Mouse (Mus musculus) embryonic fibroblast, embryonic 13.5 days (primary cell): ENCODE measurements around the gene Lipa. TPM values are rescaled to one million over a fixed set of nuclear protein-coding genes. Genes with fewer than 3 reads are reported as not detected.

ENCODE experiments used
- H3K27ac ChIP-seq: 2 replicates; pipeline ENCODE4 v1.5.1; 2012; ENCODE audit warnings: low read length, control low read depth, inconsistent platforms; ENCODE audit not compliant: insufficient read depth
- H3K4me1 ChIP-seq: 2 replicates; pipeline ENCODE4 v1.6.1; 2011; ENCODE audit warnings: low read length; ENCODE audit not compliant: control insufficient read depth, insufficient read depth
- H3K4me3 ChIP-seq: 2 replicates; pipeline ENCODE4 v1.5.1; 2011; ENCODE audit warnings: mild to moderate bottlenecking, control low read depth, low read length; ENCODE audit not compliant: insufficient read depth
- CTCF ChIP-seq: IDR thresholded peaks from 2 replicates; pipeline ENCODE4 v1.5.1; 2011; ENCODE audit warnings: mild to moderate bottlenecking, control low read depth, low read length, moderate library complexity, borderline replicate concordance; ENCODE audit not compliant: insufficient read depth
- POLR2A ChIP-seq: IDR thresholded peaks from 2 replicates; pipeline ENCODE4 v1.6.1; 2011; ENCODE audit warnings: low read depth, mild to moderate bottlenecking, control low read depth, low read length, moderate library complexity
- polyA plus RNA-seq: library from polyadenylated mRNA; stranded (reverse); fragments of >200 nt; gene quantifications from 2 replicates; pipeline ENCODE4 v1.2.4, GENCODE M21; 2011; ENCODE audit warnings: low read depth; ENCODE audit not compliant: missing spikeins, insufficient read length

Gene Lipa
- polyA plus RNA-seq, 1 experiment, result 68.3 TPM

DNA sequence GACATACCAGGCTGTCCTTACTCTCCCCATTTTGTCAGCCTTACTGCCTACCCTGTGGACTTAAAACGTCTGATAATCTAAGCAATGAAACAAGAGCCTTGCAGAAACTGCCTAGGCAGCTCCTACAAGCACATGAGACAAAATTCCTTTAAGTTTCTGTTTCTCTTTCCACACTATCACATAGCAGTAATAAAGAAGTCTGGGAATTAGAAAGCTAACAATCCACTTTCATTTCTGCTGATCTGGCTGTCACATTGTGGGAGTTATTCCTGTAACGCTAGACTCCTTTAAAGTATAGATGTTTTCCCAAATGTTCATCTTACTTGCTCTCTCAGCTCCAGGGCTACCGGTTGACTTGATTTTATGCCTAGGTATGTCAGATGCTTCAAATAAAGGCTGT is 26.2 kb upstream of the Lipa start:
- Histone ChIP-seq H3K4me3 (no peak overlapping the region), H3K27ac (peak overlapping the region; percentile 91), H3K4me1 (peaks cover 9% of the 10 kb centered on the region)
- TF ChIP-seq CTCF (no peak), POLR2A (no peak)

DNA sequence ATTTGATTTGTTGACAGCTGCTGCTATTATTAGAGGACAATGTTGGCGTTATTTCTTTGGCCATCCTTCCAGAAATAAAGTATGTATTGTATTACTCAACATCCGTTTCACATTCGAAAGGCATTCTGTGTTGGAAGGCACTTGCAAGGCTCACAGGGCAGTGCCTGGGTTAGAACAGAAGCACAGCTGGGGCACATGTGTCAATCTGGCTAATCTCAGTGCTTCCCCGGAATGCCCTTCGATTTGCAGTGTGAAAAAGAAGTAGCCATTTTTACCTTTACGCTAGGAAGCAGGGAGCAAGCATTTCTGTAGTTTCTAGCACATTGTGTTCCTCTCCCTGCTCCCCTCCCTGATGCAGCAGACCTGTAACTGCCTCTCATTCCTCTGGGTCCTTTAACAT is 25.7 kb upstream of the Lipa start:
- peak overlapping the region; percentile 95 for H3K27ac ChIP-seq
- H3K4me1 ChIP-seq, result peaks cover 9% of the 10 kb centered on the region
- no peak for TF ChIP-seq CTCF
- TF ChIP-seq POLR2A, result peak; percentile 30; the same call in 1 of the 2 replicates
- H3K4me3 ChIP-seq, result no peak overlapping the region

DNA sequence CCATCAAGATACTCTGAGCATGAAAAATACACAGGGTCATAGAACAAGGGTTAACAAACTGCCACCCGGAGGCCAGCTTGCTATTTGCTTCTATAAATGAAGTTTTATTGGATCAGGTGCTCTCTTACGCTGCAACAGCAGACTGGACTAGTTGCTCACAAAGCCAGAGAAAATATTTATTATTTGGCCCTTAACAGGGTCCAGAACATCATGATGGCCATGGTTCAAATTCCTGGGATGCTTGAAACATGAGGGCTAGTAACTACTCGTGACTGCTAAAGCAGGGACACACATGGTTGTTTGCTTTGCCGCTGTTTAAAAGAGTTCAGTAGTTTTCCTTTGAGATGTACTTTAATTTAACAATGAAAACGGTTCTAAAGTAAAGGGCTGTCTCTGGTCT is 24.7 kb upstream of the Lipa start:
- Histone ChIP-seq H3K4me3 (peak overlapping the region; percentile 44), H3K4me1 (peaks cover 9% of the 10 kb centered on the region), H3K27ac (peak overlapping the region; percentile 95)
- no peak for TF ChIP-seq CTCF
- TF ChIP-seq POLR2A, result no peak

DNA sequence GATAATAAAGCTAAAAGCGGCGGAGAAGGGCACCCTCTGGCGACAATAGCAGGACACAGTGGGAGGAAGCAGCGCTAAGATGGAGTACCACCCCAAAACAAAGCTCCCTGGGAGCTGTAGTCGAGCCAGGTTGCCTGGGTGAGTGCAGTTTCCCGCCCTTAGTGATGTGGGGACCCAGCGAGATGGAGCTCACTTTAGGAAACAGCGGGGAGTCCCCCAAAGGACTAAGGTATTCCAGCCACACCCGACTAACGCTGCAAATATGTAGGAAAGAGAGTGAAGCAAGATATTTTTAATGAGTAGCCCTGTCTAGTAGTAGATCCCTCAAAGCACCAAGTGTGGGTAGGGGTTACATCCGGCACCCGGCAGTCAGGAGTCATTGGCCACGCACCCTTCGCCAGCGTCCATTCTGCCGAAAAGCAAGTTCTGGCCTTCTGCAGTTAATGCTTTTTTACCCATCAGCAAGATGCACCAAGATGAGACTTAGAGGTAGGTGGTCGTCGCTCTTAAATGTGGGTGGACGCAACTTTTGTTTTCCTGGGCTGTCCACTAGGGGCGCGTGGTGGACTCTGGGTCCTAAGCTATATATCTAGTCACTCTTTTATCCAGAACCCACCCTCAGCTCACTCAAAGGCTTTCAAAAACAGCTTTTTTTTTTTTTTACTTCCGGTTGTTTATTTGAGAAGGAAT is 23.4 kb upstream of the Lipa start, which contains the start of gene Ifit2:
Gene Ifit2 (plus strand): TSS at position 161 of the 690 bp plus-strand sequence.
- TF ChIP-seq POLR2A (peak; percentile 40), CTCF (peak; percentile 54; the same call in 1 of the 2 replicates)
- Histone ChIP-seq H3K27ac (peak within 1 kb of the TSS; percentile 95), H3K4me3 (peak within 1 kb of the TSS; percentile 54), H3K4me1 (peaks cover 9% of the 10 kb centered on the region)

DNA sequence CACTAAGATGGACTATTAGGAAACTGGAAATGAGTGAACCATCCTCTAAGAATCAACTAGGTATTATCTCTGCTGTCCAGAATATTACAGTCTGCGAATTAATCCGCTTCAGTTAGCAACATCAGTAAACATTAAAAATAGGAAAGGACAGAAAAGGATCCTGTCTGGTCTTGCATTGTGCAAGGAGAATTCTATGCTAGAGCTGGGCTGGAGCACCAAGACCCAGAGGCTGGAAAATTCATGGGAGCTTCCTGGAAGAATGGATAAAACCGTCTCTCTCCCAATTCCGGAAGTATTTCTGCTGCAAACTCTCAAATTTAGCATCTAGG is 22.9 kb upstream of the Lipa start:
- no peak for TF ChIP-seq CTCF
- no peak for TF ChIP-seq POLR2A
- Histone ChIP-seq H3K4me1 (peaks cover 9% of the 10 kb centered on the region), H3K4me3 (no peak overlapping the region; the same call in 1 of the 2 replicates), H3K27ac (peak overlapping the region; percentile 40)

DNA sequence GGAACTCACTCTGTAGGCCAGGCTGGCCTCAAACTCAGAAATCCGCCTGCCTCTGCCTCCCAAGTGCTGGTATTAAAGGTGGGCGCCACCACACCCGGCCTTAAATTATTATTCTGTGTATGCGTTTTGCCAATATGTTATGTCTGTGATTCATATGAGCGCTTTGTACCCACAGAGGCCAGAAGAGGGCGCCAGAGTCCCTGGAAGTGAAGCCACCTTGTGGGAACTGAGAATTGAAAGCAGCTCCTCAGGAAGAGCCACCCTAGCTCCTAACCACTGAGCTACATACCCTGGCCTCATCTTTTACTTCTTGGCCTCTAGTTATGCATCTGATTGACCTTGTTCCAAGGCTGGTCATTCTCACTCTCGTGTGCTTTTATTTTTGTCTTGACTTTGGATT is 20.7 kb upstream of the Lipa start:
- no peak overlapping the region for H3K4me3 ChIP-seq
- no peak overlapping the region for H3K27ac ChIP-seq
- TF ChIP-seq POLR2A (no peak), CTCF (peak; percentile 45)
- peaks cover 2% of the 10 kb centered on the region; the same call in 1 of the 2 replicates for H3K4me1 ChIP-seq

DNA sequence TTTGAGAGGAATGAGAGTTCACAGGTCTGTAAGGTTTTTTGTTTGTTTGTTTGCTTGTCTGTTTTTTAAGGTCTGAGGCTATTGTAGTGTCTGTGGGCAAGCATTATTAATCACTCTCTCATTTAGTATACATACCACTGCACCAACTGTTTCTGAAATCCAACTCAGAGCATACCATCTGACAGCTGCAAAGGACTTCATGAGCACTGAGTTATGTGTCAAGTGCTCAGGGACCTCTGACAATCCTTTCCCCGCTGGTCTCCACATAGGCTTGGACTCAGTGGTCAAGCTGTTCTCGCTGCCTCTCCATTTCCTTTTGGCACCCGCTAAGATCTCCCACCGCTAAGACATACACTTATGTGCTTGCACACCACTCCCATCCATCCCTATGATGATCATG is 18.9 kb upstream of the Lipa start:
- Histone ChIP-seq H3K4me3 (no peak overlapping the region), H3K4me1 (no peaks in the 10 kb centered on the region), H3K27ac (no peak overlapping the region)
- no peak for TF ChIP-seq POLR2A
- no peak for TF ChIP-seq CTCF

DNA sequence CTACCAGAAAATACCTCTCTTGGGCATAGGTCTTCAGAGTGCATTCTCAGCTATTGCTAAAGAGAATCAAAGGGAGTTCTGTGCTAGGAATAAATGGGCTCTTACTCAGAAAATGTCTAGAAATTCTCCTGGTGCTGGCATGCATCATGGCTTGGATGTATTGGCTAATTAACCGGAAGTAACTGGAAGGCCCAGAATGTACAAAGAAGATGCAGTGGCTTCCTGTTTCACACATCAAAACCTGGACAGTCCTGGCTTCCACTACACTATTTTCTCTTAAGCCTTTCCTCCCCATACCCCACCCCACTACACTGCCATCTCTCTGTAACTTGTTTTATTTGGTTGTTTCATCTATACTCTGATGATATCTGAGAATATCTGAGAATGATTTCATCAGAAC is 12.1 kb upstream of the Lipa start:
- no peak overlapping the region for H3K27ac ChIP-seq
- no peak overlapping the region for H3K4me3 ChIP-seq
- no peaks in the 10 kb centered on the region for H3K4me1 ChIP-seq
- no peak for TF ChIP-seq POLR2A
- TF ChIP-seq CTCF, result no peak

DNA sequence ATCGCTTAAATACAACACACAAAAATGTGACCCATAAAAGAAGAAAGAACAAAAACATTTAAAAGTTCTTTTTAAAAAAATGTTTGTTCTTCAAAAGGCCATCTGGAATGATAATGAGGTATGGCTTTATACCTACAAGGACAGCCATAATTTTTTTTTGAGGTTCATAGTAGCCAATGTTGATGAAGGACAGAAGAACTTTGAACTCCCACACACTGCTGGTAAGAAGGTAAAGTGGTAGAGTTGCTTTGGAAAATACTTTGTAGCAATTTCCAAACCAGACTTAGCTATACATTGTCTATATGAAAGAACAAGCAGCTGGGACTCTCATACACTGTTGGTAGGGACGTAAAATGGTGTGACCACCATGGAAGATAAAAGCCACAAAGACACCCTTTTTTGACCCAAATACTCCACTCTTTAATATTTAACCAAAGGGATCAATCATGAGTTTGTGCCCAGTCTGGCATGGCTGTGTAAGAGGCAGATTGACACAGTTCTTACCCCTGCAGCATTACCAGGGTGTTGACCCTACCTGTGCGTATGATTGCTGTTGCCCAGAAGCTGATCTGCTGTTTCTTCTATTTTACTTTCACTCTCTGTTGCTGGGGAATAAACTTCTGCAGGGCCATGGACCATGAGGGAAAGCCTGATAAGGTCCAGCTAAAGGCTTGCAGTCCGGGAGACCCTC is 4.9 kb upstream of the Lipa start:
- TF ChIP-seq CTCF (no peak), POLR2A (no peak)
- H3K27ac ChIP-seq, result no peak overlapping the region
- H3K4me3 ChIP-seq, result no peak overlapping the region
- no peaks in the 10 kb centered on the region for H3K4me1 ChIP-seq

DNA sequence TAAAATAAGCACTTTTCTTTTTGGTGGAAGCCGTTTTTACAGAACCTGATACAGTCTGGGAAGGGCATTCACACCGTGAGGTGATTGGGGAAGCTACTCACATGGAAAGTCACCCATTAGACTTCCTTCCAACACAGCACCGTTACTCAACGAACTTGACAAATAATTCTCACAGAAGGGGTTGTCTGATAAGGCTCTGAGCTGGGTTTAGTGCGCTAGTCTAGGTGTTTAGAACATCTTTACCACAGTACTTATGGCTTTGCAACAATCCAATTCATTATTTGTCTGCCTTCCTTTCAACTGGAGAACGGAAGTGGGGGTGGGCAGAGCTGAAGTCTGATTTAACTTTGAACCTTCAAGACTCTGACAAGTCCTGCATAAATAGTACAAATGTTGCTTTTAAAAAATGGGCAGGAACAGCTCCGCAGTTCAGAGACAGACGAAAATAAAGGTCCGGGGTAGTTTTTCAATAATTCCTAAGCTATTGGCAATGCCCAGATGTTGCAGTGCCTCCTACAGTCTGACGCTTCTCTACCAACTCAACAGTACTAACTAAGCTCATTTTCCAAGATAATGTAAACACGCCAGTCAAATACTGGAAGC is 852 bp downstream of the Lipa start:
- no peak overlapping the region for H3K27ac ChIP-seq
- no peak for TF ChIP-seq CTCF
- TF ChIP-seq POLR2A, result no peak
- peaks cover 3% of the 10 kb centered on the region; the same call in 1 of the 2 replicates for H3K4me1 ChIP-seq
- H3K4me3 ChIP-seq, result peak overlapping the region; percentile 55

DNA sequence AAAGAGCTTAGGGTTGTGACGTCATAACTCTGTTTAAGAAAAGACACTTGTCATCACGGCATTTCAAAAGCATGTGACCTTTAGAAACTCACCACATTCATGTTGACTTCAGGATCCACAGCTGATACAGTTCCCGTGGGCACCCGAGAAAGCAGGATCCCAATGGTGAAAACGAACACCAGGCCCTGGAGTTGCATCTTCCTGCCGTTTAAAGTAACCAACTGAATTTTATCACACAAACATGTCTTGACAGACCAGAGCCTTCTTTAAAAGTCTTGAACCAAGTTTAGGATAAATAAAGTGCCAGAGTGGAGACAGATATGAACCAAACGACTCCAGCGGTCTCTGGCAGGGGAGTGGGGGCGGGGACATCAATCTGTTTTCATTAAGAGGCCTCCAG is 2.6 kb downstream of the Lipa start:
- Histone ChIP-seq H3K4me3 (no peak overlapping the region), H3K27ac (no peak overlapping the region), H3K4me1 (peaks cover 3% of the 10 kb centered on the region; the same call in 1 of the 2 replicates)
- TF ChIP-seq CTCF (no peak), POLR2A (no peak)
